Mouse (Mus musculus) lung, postnatal 0 days (tissue): ENCODE measurements at regions not wholly inside any gene's neighbourhood (a gene's known extent, or its start where the extent isn't known, plus 50 kb on each side); places are given as distances from the start of the nearest gene placed in this dataset.

Experiments used
- ATAC-seq: fragments of 200-750 bp; cut with Nextera tagmentation; 2 replicates; pipeline ENCODE4 v1.8.0; 2017; ENCODE audit warnings: moderate library complexity
- DNase-seq: peaks from one replicate; pipeline ENCODE4 v3.0.0-alpha.2; 2016; ENCODE audit warnings: low spot score
- H3K27ac ChIP-seq: fragments of 300-500 bp; sonication (generic); 2 replicates; pipeline ENCODE4 v1.5.1; 2014; ENCODE audit warnings: antibody characterized with exemption, mild to moderate bottlenecking, low read length, mixed read lengths
- H3K27me3 ChIP-seq: fragments of 300-500 bp; sonication (generic); replicated peaks from 2 replicates; pipeline ENCODE4 v1.6.1; 2014; ENCODE audit warnings: low read length, mixed read lengths; ENCODE audit not compliant: insufficient read depth
- H3K36me3 ChIP-seq: fragments of 300-500 bp; sonication (generic); 2 replicates; pipeline ENCODE4 v1.6.1; 2014; ENCODE audit warnings: low read length, mixed read lengths; ENCODE audit not compliant: insufficient read depth
- H3K4me1 ChIP-seq: fragments of 300-500 bp; sonication (generic); 2 replicates; pipeline ENCODE4 v1.6.1; 2014; ENCODE audit warnings: antibody characterized with exemption, low read depth, low read length, mixed read lengths; ENCODE audit not compliant: insufficient read depth
- H3K4me2 ChIP-seq: fragments of 300-500 bp; sonication (generic); replicated peaks from 2 replicates; pipeline ENCODE4 v1.6.1; 2014; ENCODE audit warnings: low read depth, mild to moderate bottlenecking, low read length, moderate library complexity, mixed read lengths
- H3K4me3 ChIP-seq: fragments of 300-500 bp; sonication (generic); 2 replicates; pipeline ENCODE4 v1.5.1; 2014; ENCODE audit warnings: low read depth, low read length
- H3K9ac ChIP-seq: fragments of 300-500 bp; sonication (generic); replicated peaks from 2 replicates; pipeline ENCODE4 v1.6.1; 2014; ENCODE audit warnings: low read depth, mild to moderate bottlenecking
- H3K9me3 ChIP-seq: fragments of 300-500 bp; sonication (generic); 2 replicates; pipeline ENCODE4 v1.6.1; 2016; ENCODE audit warnings: low read length, mixed read lengths
- CTCF ChIP-seq: IDR thresholded peaks from 2 replicates; pipeline ENCODE4 v1.5.1; 2016; ENCODE audit warnings: antibody characterized with exemption, mild to moderate bottlenecking
- EP300 ChIP-seq: IDR thresholded peaks from 2 replicates; pipeline ENCODE4 v1.6.1; 2016; ENCODE audit warnings: antibody characterized with exemption, mild to moderate bottlenecking, control low read depth
- WGBS: fragments of 180-500 bp; shearing (Covaris S2); extraction: QIAGEN DNeasy Blood & Tissue Kit; methylation state at CpG from one replicate; pipeline ENCODE4 v1.1.7; 2014; 5-methylcytosine and 5-hydroxymethylcytosine counted together

- no peak overlapping the region for H3K4me2 ChIP-seq
- H3K9me3 ChIP-seq, result no peaks in the 10 kb centered on the region
- ATAC-seq, result no peak
- H3K36me3 ChIP-seq, result no peaks in the 10 kb centered on the region
- no peak for TF ChIP-seq EP300
- no peak for TF ChIP-seq CTCF
- no peaks in the 10 kb centered on the region for H3K27me3 ChIP-seq
- H3K4me1 ChIP-seq, result no peaks in the 10 kb centered on the region
- H3K9ac ChIP-seq, result no peak overlapping the region
- H3K4me3 ChIP-seq, result no peak overlapping the region
- DNase-seq, result no peak
- 86% methylated on average over 2 of the region's 2 CpGs for WGBS
- H3K27ac ChIP-seq, result no peak overlapping the region
Measured at GRCm38 (mm10) chr6:95902551-95902950, 184.0 kb upstream of the Suclg2 start.

- H3K36me3 ChIP-seq, result no peaks in the 10 kb centered on the region
- 36% methylated on average over 10 of the region's 10 CpGs for whole genome bisulfite sequencing
- ATAC-seq, result no peak
- no peaks in the 10 kb centered on the region for H3K27me3 ChIP-seq
- no peak overlapping the region for H3K4me3 ChIP-seq
- H3K4me2 ChIP-seq, result no peak overlapping the region
- H3K27ac ChIP-seq, result no peak overlapping the region
- no peak for DNase-seq
- H3K9ac ChIP-seq, result no peak overlapping the region
- no peaks in the 10 kb centered on the region for H3K9me3 ChIP-seq
- no peak for TF ChIP-seq EP300
- TF ChIP-seq CTCF, result no peak
- no peaks in the 10 kb centered on the region for H3K4me1 ChIP-seq
Measured at GRCm38 (mm10) chr6:95904085-95904633, 185.6 kb upstream of the Suclg2 start.

- DNase-seq, result no peak
- 81% methylated on average over 8 of the region's 8 CpGs for WGBS
Measured at GRCm38 (mm10) chr6:95905057-95905456, 186.5 kb upstream of the Suclg2 start.

GRCm38 (mm10) chr6:95921737-95922136 is 191.2 kb upstream of the Fam19a1 start:
- Histone ChIP-seq H3K4me3 (no peak overlapping the region), H3K9me3 (no peaks in the 10 kb centered on the region), H3K4me2 (no peak overlapping the region), H3K27ac (no peak overlapping the region), H3K9ac (no peak overlapping the region), H3K36me3 (no peaks in the 10 kb centered on the region), H3K27me3 (no peaks in the 10 kb centered on the region), H3K4me1 (peaks cover 3% of the 10 kb centered on the region; the same call in 1 of the 2 replicates)
- WGBS, result 25% methylated on average over 3 of the region's 3 CpGs
- TF ChIP-seq EP300 (peak; percentile 81), CTCF (no peak)
- ATAC-seq, result peak; percentile 37; the same call in 1 of the 2 replicates
- DNase-seq, result peak; percentile 39

More at GRCm38 (mm10) chr6:95905057-95905456, 186.5 kb upstream of the Suclg2 start:
- Histone ChIP-seq H3K27ac (no peak overlapping the region), H3K9ac (no peak overlapping the region), H3K36me3 (no peaks in the 10 kb centered on the region), H3K4me1 (no peaks in the 10 kb centered on the region), H3K4me3 (no peak overlapping the region), H3K4me2 (no peak overlapping the region), H3K27me3 (no peaks in the 10 kb centered on the region), H3K9me3 (no peaks in the 10 kb centered on the region)
- no peak for ATAC-seq
- TF ChIP-seq EP300 (no peak), CTCF (no peak)

GRCm38 (mm10) chr6:95934561-95934960 is 178.4 kb upstream of the Fam19a1 start:
- WGBS, result 23% methylated on average over 1 of the region's 1 CpGs
- ATAC-seq, result no peak

GRCm38 (mm10) chr6:95936504-95936903 is 176.4 kb upstream of the Fam19a1 start:
- no peak overlapping the region for H3K4me3 ChIP-seq
- no peaks in the 10 kb centered on the region for H3K4me1 ChIP-seq
- no peak for ATAC-seq
- H3K36me3 ChIP-seq, result no peaks in the 10 kb centered on the region
- H3K9me3 ChIP-seq, result no peaks in the 10 kb centered on the region
- no peak overlapping the region for H3K9ac ChIP-seq
- no peak for TF ChIP-seq EP300
- TF ChIP-seq CTCF, result no peak
- H3K27ac ChIP-seq, result no peak overlapping the region
- H3K27me3 ChIP-seq, result no peaks in the 10 kb centered on the region
- DNase-seq, result no peak
- no peak overlapping the region for H3K4me2 ChIP-seq
- WGBS, result 15% methylated on average over 2 of the region's 2 CpGs

More at GRCm38 (mm10) chr6:95934561-95934960, 178.4 kb upstream of the Fam19a1 start:
- no peak for TF ChIP-seq EP300
- TF ChIP-seq CTCF, result no peak
- Histone ChIP-seq H3K9me3 (no peaks in the 10 kb centered on the region), H3K4me3 (no peak overlapping the region), H3K4me2 (no peak overlapping the region), H3K9ac (no peak overlapping the region), H3K27ac (no peak overlapping the region), H3K27me3 (no peaks in the 10 kb centered on the region), H3K4me1 (no peaks in the 10 kb centered on the region), H3K36me3 (no peaks in the 10 kb centered on the region)
- peak; percentile 35 for DNase-seq

- no peak overlapping the region for H3K4me2 ChIP-seq
- ATAC-seq, result no peak
- peak; percentile 8 for DNase-seq
- H3K4me3 ChIP-seq, result no peak overlapping the region
- H3K4me1 ChIP-seq, result no peaks in the 10 kb centered on the region
- no peaks in the 10 kb centered on the region for H3K9me3 ChIP-seq
- H3K36me3 ChIP-seq, result no peaks in the 10 kb centered on the region
- TF ChIP-seq EP300, result no peak
- WGBS, result 57% methylated on average over 4 of the region's 4 CpGs
- no peak overlapping the region for H3K9ac ChIP-seq
- H3K27me3 ChIP-seq, result no peaks in the 10 kb centered on the region
- H3K27ac ChIP-seq, result no peak overlapping the region
Measured at GRCm38 (mm10) chr6:95939052-95939451, 173.9 kb upstream of the Fam19a1 start.
